Mouse (Mus musculus) stomach, postnatal 0 days (tissue): ENCODE results near the gene Gm6034.

ENCODE experiments used
- CTCF ChIP-seq: IDR thresholded peaks from 2 replicates; pipeline ENCODE4 v1.5.1; 2016; ENCODE audit warnings: antibody characterized with exemption, low read depth, mild to moderate bottlenecking, moderate library complexity
- EP300 ChIP-seq: optimal IDR thresholded peaks from 2 replicates; pipeline ENCODE3; 2016; ENCODE audit warnings: antibody characterized with exemption

DNA sequence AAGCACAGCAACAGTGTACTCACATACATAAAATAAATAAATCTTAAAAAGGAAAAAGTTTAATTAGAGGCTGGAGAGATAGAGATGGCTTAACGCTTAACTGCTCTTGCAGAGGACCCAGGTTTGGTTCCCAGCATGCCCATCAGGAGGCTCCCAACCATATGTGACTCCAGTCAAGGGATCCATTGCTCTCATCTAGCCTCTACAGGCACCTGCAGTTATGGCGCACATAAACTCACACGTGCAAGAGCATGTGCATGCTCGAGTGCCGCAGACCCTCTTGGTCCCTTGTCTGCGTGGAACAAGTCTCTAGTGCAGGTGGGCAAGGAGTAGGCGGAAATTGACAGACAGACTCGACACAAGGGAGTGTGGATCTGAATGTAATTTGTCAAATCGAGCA, 20.7 kb upstream of the Gm6034 start:
- TF ChIP-seq CTCF (no peak), EP300 (no peak)
